Mouse (Mus musculus) liver, adult 2 months (tissue): ENCODE data around the gene Col26a1. TPM values are rescaled to one million over a fixed set of nuclear protein-coding genes. Genes with fewer than 3 reads are reported as not detected.

Experiments used
- DNase-seq: peaks from one replicate; pipeline ENCODE4 v3.0.0-alpha.2; 2011; ENCODE audit warnings: low read depth, low spot score; ENCODE audit errors: extremely low read depth
- H3K27ac ChIP-seq: fragments of 200-500 bp; replicated peaks from 2 replicates; pipeline ENCODE4 v1.5.1; 2012; ENCODE audit warnings: low read depth, mild to moderate bottlenecking, control low read depth, inconsistent platforms, low read length; ENCODE audit not compliant: insufficient read depth
- H3K27me3 ChIP-seq: fragments of 200-500 bp; 2 replicates; pipeline ENCODE4 v1.6.1; 2012; ENCODE audit warnings: mild to moderate bottlenecking, moderate library complexity, low read length, inconsistent platforms; ENCODE audit not compliant: control insufficient read depth, insufficient read depth
- H3K36me3 ChIP-seq: fragments of 200-500 bp; 2 replicates; pipeline ENCODE4 v1.6.1; 2012; ENCODE audit warnings: low read length, inconsistent platforms; ENCODE audit not compliant: control insufficient read depth, insufficient read depth
- H3K4me1 ChIP-seq: fragments of 200-500 bp; 2 replicates; pipeline ENCODE4 v1.6.1; 2011; ENCODE audit warnings: low read length; ENCODE audit not compliant: control insufficient read depth, insufficient read depth
- H3K4me3 ChIP-seq: fragments of 200-500 bp; 2 replicates; pipeline ENCODE4 v1.5.1; 2011; ENCODE audit warnings: low read depth, mild to moderate bottlenecking, control low read depth, low read length, moderate library complexity; ENCODE audit not compliant: insufficient read depth
- H3K79me2 ChIP-seq: fragments of 200-500 bp; 2 replicates; pipeline ENCODE4 v1.6.1; 2012; ENCODE audit warnings: inconsistent platforms, mild to moderate bottlenecking, low read length, moderate library complexity; ENCODE audit not compliant: control insufficient read depth, insufficient read depth
- H3K9ac ChIP-seq: fragments of 200-500 bp; 2 replicates; pipeline ENCODE4 v1.6.1; 2012; ENCODE audit warnings: low read depth, mild to moderate bottlenecking, control low read depth, inconsistent platforms, low read length
- CTCF ChIP-seq: fragments of 200-500 bp; IDR thresholded peaks from 2 replicates; pipeline ENCODE4 v1.5.1; 2011; ENCODE audit warnings: low read depth, low read length, control low read depth
- POLR2A ChIP-seq: fragments of 200-500 bp; IDR thresholded peaks from 2 replicates; pipeline ENCODE4 v1.6.1; 2011; ENCODE audit warnings: low read length, control low read depth; ENCODE audit not compliant: insufficient read depth; ENCODE audit errors: extremely low read depth
- WGBS: fragments of 180-500 bp; shearing (Covaris S2); methylation state at CpG from one replicate; pipeline ENCODE4 v1.1.7; 2018; 5-methylcytosine and 5-hydroxymethylcytosine counted together
- polyA plus RNA-seq: library from polyadenylated mRNA; depleted of rRNA; stranded (reverse); fragments of >200 nt; gene quantifications from 2 replicates; pipeline ENCODE4 v1.2.3, GENCODE M21; 2012
- total RNA-seq: library from RNA; depleted of rRNA; stranded (reverse); fragments of >200 nt; gene quantifications from 2 replicates; pipeline ENCODE4 v1.2.3, GENCODE M21; 2014

Col26a1 gene
- total and polyA plus RNA-seq, 2 experiments: not detected

- no peak for TF ChIP-seq CTCF
- TF ChIP-seq POLR2A: no peak
- Histone ChIP-seq H3K27ac (no peak overlapping the region), H3K4me3 (peak overlapping the region; percentile 50; the same call in 1 of the 2 replicates), H3K27me3 (no peaks in the 10 kb centered on the region), H3K4me1 (peaks cover 4% of the 10 kb centered on the region), H3K9ac (peak overlapping the region; percentile 11), H3K36me3 (no peaks in the 10 kb centered on the region), H3K79me2 (no peaks in the 10 kb centered on the region)
- no peak for DNase-seq
- 13% methylated on average over 18 of the region's 18 CpGs for WGBS
Observed at GRCm38 (mm10) chr5:136919546-136920301, 36.7 kb upstream of the Col26a1 start.

- peaks cover 4% of the 10 kb centered on the region for H3K4me1 ChIP-seq
- 1% methylated on average over 38 of the region's 38 CpGs for WGBS
- peak overlapping the region; percentile 50 for H3K4me3 ChIP-seq
- DNase-seq: peak; percentile 96
- H3K27me3 ChIP-seq: no peaks in the 10 kb centered on the region
- no peaks in the 10 kb centered on the region for H3K79me2 ChIP-seq
- peak overlapping the region; percentile 59 for H3K9ac ChIP-seq
- TF ChIP-seq POLR2A: no peak
- TF ChIP-seq CTCF: no peak
- H3K36me3 ChIP-seq: no peaks in the 10 kb centered on the region
- peak overlapping the region; percentile 55 for H3K27ac ChIP-seq
Observed at GRCm38 (mm10) chr5:136918655-136919472, 35.9 kb upstream of the Col26a1 start.

GRCm38 (mm10) chr5:136917613-136918242 lies 34.7 kb upstream of the Col26a1 start:
- no peak overlapping the region for H3K27ac ChIP-seq
- no peaks in the 10 kb centered on the region for H3K27me3 ChIP-seq
- H3K36me3 ChIP-seq: no peaks in the 10 kb centered on the region
- WGBS: 95% methylated on average over 8 of the region's 8 CpGs
- TF ChIP-seq POLR2A: no peak
- no peak for TF ChIP-seq CTCF
- H3K9ac ChIP-seq: no peak overlapping the region
- no peak overlapping the region for H3K4me3 ChIP-seq
- H3K4me1 ChIP-seq: peaks cover 4% of the 10 kb centered on the region
- no peaks in the 10 kb centered on the region for H3K79me2 ChIP-seq
- DNase-seq: no peak

GRCm38 (mm10) chr5:136914183-136914582 lies 31.2 kb upstream of the Col26a1 start:
- Histone ChIP-seq H3K79me2 (no peaks in the 10 kb centered on the region), H3K36me3 (no peaks in the 10 kb centered on the region; the same call in 1 of the 2 replicates), H3K4me3 (no peak overlapping the region), H3K27ac (no peak overlapping the region), H3K27me3 (no peaks in the 10 kb centered on the region), H3K4me1 (no peaks in the 10 kb centered on the region), H3K9ac (no peak overlapping the region)
- DNase-seq: no peak
- TF ChIP-seq POLR2A: no peak
- no peak for TF ChIP-seq CTCF
- WGBS: 93% methylated on average over 3 of the region's 3 CpGs

GRCm38 (mm10) chr5:136907991-136908857 lies 25.2 kb upstream of the Col26a1 start, which contains the start of gene Ift22:
Ift22 (plus strand) TSS chr5:136908150.
- DNase-seq: peak; percentile 82
- H3K9ac ChIP-seq: peak within 1 kb of the TSS; percentile 79
- 9% methylated on average over 32 of the region's 32 CpGs for WGBS
- H3K27ac ChIP-seq: no peak within 1 kb of the TSS
- H3K36me3 ChIP-seq: no peaks in the 10 kb centered on the region; the same call in 1 of the 2 replicates
- H3K27me3 ChIP-seq: no peaks in the 10 kb centered on the region
- no peak for TF ChIP-seq POLR2A
- TF ChIP-seq CTCF: no peak
- H3K4me1 ChIP-seq: peaks cover 2% of the 10 kb centered on the region; the same call in 1 of the 2 replicates
- H3K79me2 ChIP-seq: no peaks in the 10 kb centered on the region
- peak within 1 kb of the TSS; percentile 91 for H3K4me3 ChIP-seq
